Mouse (Mus musculus) layer of hippocampus, adult 18-20 months (tissue): Measurements from ENCODE around the gene Gm49391. TPM values are rescaled to one million over a fixed set of nuclear protein-coding genes. Genes with fewer than 3 reads are reported as not detected.
"Not testable (repeated sequence)": the region's sequence is repeated elsewhere in the genome, so short reads cannot be mapped to it uniquely, and the experiment has no call there.

ENCODE experiments used
- DNase-seq, 2 experiments: peaks; one replicate each; pipeline ENCODE4 v3.0.0; 2022; ENCODE audit warnings: low spot score in 2 of 2
- long read RNA-seq: library from polyadenylated mRNA; stranded (forward); transcript quantifications from one replicate; pipeline ENCODE4 v2.0.0, GENCODE M21; 2021
- total RNA-seq, 2 experiments: library from RNA; stranded (reverse); gene quantifications; 2 replicates each; pipeline ENCODE4 v1.2.3; 2021

Gene Gm49391
- not detected for total RNA-seq
- long read RNA-seq: 0 reads

DNA sequence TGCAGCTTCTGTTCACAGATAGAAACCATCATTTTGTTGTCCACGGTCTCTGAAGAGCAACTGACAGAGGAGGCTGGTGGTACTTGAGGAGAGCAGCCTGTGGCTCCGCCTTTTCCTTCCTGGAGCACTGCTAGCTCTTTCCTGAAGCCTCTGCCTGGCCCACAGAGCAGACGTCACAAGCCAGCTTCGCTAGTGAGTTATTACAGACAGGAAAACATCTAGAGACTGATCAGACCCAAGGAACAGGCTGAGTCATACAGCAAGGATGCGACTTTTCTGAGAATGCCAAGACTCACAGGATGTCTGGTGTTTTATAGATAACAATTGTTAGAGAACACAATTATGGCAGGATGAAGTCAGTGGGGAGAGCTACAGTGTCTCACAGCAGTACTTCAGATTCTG is at the start of gene Gm49391, which contains the start of gene Ctla2a:
TSS of gene Gm49391 (minus strand) at position 72 of the 402 bp plus-strand sequence.
TSS of gene Ctla2a (minus strand) at position 126 of the 402 bp plus-strand sequence.
- no peak for DNase-seq

DNA sequence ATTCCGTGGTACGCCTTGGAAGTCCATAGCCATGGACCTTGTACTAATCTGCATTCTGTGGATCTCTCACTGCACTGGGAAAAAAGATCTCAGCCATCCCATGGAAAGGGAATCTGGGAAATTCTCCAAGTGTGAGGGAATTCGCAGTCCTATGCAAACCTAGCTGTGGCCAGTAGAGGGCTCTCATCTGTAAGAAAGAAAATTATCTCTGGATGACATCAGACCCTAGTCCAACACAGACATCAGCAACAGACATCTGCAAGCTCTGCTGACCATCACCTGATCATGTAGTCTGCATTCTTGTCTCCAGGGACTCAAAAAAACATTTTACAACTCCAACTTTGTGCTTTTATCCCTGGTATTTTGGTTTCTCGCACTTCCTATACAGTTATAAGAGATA is 35.9 kb upstream of the Gm49391 start:
- not testable (repeated sequence) for DNase-seq

- DNase-seq: not testable (repeated sequence)
These were observed 27.6 kb upstream of the Gm49391 start for GRCm38 (mm10) chr13:60963985-60964384.

DNA sequence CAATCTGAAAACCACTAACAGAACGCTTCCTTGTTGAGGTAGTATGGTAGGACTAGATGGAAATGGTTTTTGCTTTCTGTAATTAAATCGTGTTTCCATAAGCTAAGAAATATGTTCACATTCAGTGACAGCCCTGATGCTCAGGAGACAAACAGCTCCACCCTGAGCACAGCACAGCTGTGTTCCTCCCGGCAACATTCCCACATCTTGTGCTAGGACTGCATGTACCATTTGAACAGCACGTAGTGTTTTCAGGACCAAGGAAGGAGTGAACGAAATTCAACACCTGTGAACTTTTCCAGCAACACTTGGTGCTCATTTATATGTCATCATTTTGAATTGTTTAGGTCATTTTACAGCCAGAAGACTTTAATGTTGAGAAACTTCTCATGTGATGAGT is 25.3 kb upstream of the Gm49391 start:
- DNase-seq: no peak

DNA sequence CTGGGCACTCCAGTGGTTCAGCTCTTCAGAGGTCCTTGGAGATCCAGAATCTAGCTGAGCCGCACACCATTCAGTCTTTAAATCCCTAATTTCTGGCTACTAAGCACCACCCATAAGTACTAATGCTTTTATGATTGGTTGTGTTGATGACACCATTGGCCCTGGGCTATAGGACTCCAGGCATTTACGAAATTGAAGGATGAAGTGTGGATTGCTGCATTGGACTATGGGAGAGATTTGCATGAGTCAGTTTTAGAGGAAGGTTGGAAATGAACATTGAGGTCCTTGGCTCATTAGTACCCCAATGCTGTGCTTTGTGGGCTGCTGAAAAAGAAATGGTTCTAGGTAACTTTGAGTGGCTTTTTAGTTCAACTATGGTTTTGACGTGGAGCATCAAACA is 5.5 kb upstream of the Gm49391 start, which contains the start of gene Tpbpa:
TSS of gene Tpbpa (minus strand) at position 101 of the 400 bp plus-strand sequence.
- DNase-seq: not testable (repeated sequence)

DNA sequence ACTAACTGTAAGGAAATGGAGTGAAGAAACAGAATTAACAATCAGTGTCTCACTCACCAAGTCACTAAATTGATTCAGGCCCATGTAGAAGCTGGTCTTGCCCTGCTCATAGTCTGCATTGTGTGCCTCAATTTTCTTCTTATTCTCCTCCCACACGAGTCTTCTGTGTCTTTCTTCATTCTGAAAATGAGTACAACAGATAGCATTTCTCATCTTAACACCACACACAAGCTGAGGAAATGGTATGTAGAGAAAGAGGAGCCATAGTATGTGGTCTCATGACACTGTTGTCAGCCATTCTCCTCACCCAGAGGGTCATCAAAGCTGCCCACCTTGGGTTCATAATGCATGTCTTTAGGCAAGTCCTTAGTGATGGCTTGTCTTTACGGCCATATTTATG is 881 bp downstream of the Gm49391 start, which contains the start of gene Gm49393:
TSS of gene Gm49393 (minus strand) at position 101 of the 400 bp plus-strand sequence.
- DNase-seq: not testable (repeated sequence)

DNA sequence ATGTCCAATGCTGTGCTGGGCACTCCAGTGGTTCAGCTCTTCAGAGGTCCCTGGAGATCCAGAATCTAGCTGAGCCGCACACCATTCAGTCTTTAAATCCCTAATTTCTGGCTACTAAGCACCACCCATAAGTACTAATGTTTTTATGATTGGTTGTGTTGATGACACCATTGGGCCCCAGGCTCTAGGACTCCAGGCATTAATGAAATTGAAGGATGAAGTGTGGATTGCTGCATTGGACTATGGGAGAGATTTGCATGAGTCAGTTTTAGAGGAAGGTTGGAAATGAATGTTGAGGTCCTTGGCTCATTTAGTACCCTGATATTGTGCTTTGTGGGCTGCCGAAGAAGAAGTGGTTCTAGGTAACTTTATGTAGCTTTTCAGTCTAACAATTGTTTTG is 31.6 kb downstream of the Gm49391 start, which contains the start of gene Tpbpb:
TSS of gene Tpbpb (minus strand) at position 101 of the 400 bp plus-strand sequence.
- DNase-seq: not testable (repeated sequence)

- peak in 1 of 2 experiments; percentile 0 for DNase-seq
These were observed 39.0 kb downstream of the Gm49391 start, which contains the start of gene Ctla2b for GRCm38 (mm10) chr13:60897328-60897727. TSS of gene Ctla2b (minus strand) at chr13:60897447.

GRCm38 (mm10) chr13:60896794-60897193 is 39.6 kb downstream of the Gm49391 start, which contains the start of gene Gm49392:
TSS of gene Gm49392 (minus strand) at chr13:60896894.
- not testable (repeated sequence) for DNase-seq

DNA sequence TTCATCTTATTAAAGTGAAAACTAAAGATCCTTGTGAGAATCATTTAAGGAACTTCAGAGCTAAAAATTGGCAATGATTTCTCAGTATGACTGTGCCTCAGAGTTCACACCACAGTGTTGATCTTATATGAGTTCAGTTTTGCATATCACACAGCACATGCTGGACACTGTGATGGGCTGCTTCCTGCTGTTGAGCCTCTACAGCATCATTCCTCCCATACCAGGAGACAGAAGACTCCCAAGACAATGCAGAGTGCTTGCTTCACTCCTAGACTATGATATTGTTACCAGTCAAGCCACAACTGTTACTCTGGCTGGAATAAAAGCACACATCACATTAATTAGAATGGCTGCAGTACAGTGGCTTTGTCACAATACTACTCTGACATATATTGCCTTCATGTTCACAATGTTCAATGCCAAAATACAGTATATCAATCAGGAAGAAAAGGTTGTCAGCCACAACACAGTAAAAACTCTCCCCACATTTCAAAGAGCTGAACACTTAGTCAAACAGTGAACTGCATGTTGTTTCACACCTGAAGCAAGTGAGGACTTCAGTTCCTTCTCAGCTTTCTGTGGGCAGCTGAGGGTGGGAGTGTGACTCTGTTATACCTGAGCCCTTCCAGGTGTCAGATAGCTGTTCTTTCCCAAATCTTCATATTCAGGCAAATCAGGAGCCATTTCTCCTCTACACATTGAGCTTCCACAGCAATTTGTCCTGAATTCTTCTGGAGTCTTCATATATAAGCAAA is 40.8 kb downstream of the Gm49391 start:
- no peak for DNase-seq

DNA sequence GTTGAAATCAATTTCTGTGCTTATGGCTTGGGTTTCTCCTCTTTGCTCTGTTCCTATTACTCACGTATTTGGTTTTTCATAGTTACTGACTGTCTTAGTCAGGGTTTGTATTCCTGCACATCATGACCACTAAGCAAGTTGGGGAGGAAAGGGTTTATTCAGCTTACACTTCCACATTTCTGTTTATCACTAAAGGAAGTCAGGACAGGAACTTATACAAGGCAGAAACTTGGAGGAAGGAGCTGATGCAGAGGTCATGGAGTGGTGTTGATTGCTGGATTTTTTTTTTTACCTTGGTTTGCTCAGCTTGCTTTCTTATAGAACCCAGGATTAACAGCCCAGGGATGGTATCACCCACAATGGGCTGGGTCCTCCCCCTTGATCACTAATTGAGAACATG is 44.1 kb downstream of the Gm49391 start:
- DNase-seq: no peak

GRCm38 (mm10) chr13:60864281-60864680 is 72.1 kb downstream of the Gm49391 start, which contains the start of gene 4930486L24Rik:
TSS of gene 4930486L24Rik (minus strand) at chr13:60864475.
- DNase-seq: no peak

- no peak for DNase-seq
These were observed 87.9 kb downstream of the Gm49391 start for GRCm38 (mm10) chr13:60848241-60849120.

Other genes with a start within 250 kb of the Gm49391 start
- gene BC051665, start 150.2 kb downstream of the Gm49391 start, total RNA-seq: not detected
- gene Ctsll3, start 133.7 kb downstream of the Gm49391 start, total RNA-seq: not detected
- under 1 TPM; 0.30 to 0.36 TPM for gene 4930486L24Rik, start 72.1 kb downstream of the Gm49391 start, total RNA-seq
- not detected for gene Gm49392, start 39.7 kb downstream of the Gm49391 start, total RNA-seq
- gene Ctla2b, start 39.1 kb downstream of the Gm49391 start, total RNA-seq: 1 to 10 TPM; 2.2 to 2.3 TPM
- not detected for gene Tpbpb, start 31.7 kb downstream of the Gm49391 start, total RNA-seq
- gene Gm49393, start 981 bp downstream of the Gm49391 start, total RNA-seq: not detected
- 10 to 100 TPM; 16.0 to 19.5 TPM for gene Ctla2a, start 54 bp upstream of the Gm49391 start, total RNA-seq
- not detected for gene Tpbpa, start 5.4 kb upstream of the Gm49391 start, total RNA-seq
- gene Ctsj, start 69.4 kb upstream of the Gm49391 start, total RNA-seq: not detected
- gene Ctsq, start 104.1 kb upstream of the Gm49391 start, total RNA-seq: not detected
- not detected for gene Ctsr, start 227.7 kb upstream of the Gm49391 start, total RNA-seq